24 mouse cellular contexts compared by ENCODE assay signal in genomic region chr8:125435320-125436100, GRCm38 (mm10).
DNase-seq lines count a peak whose midpoint lies in the region; ATAC-seq lines count a peak whose summit lies in the region.
"Had no signal": no experiment of that assay in that cellular context is flagged by ENCODE, and none has a peak within 500 bp of the region (broad histone marks: within the 10 kb centered on the region; RNA-seq: fewer than 3 reads in every experiment).

No protein-coding gene starts in this region.

- no peak for ATAC-seq in forebrain, embryonic 13.5 days
- no peak for ATAC-seq in forebrain, embryonic 14.5 days
- ATAC-seq in hindbrain, embryonic 11.5 days (ENCODE audit: low FRiP score): no peak
- no peak for ATAC-seq in limb, embryonic 12.5 days (ENCODE audit: insufficient number of reproducible peaks, insufficient read depth, low FRiP score, low TSS enrichment, low read depth)
- no peak for ATAC-seq in intestine, embryonic 16.5 days
- ATAC-seq: activated CD4-positive, CD25-positive, alpha-beta regulatory T cell, adult 4 months; intestine, postnatal 0 days had no signal

- WGBS in forebrain, embryonic 13.5 days: 78% methylated on average over 7 of the region's 7 CpGs
- 69% methylated on average over 7 of the region's 7 CpGs for WGBS in forebrain, embryonic 14.5 days
- WGBS in hindbrain, embryonic 10.5 days: 80% methylated on average over 7 of the region's 7 CpGs
- 78% methylated on average over 7 of the region's 7 CpGs for WGBS in hindbrain, embryonic 11.5 days
- 76% methylated on average over 7 of the region's 7 CpGs for WGBS in limb, embryonic 12.5 days
- WGBS in intestine, embryonic 16.5 days: 84% methylated on average over 7 of the region's 7 CpGs

- peaks cover 80% of the 10 kb centered on the region for H3K36me3 ChIP-seq in forebrain, embryonic 13.5 days (ENCODE audit: poor library complexity, severe bottlenecking)
- peaks cover 66% of the 10 kb centered on the region for H3K36me3 ChIP-seq in forebrain, embryonic 14.5 days (ENCODE audit: control insufficient read depth, insufficient read depth, low read length)
- H3K36me3 ChIP-seq in hindbrain, embryonic 10.5 days: peaks cover 81% of the 10 kb centered on the region
- no peaks in the 10 kb centered on the region for H3K36me3 ChIP-seq in hindbrain, embryonic 11.5 days (ENCODE audit: control insufficient read depth, insufficient read depth, low read length)
- peaks cover 64% of the 10 kb centered on the region for H3K36me3 ChIP-seq in limb, embryonic 12.5 days
- H3K36me3 ChIP-seq in intestine, embryonic 16.5 days (ENCODE audit: control insufficient read depth, insufficient read depth, low read length): peaks cover 3% of the 10 kb centered on the region
- H3K36me3 ChIP-seq: G1E; liver, embryonic 13.5 days had no signal

- no peaks in the 10 kb centered on the region for H3K9me3 ChIP-seq in forebrain, embryonic 13.5 days (replicated peaks)
- H3K9me3 ChIP-seq in forebrain, embryonic 14.5 days (replicated peaks; ENCODE audit: control insufficient read depth, low read length): no peaks in the 10 kb centered on the region
- H3K9me3 ChIP-seq in hindbrain, embryonic 10.5 days: no peaks in the 10 kb centered on the region
- no peaks in the 10 kb centered on the region for H3K9me3 ChIP-seq in hindbrain, embryonic 11.5 days (ENCODE audit: control insufficient read depth, low read length)
- no peaks in the 10 kb centered on the region for H3K9me3 ChIP-seq in limb, embryonic 12.5 days
- H3K9me3 ChIP-seq in intestine, embryonic 16.5 days (ENCODE audit: control insufficient read depth, low read length): no peaks in the 10 kb centered on the region
- H3K9me3 ChIP-seq: embryonic facial prominence, embryonic 13.5 days; hindbrain, embryonic 15.5 days; kidney, embryonic 15.5 days; limb, embryonic 13.5 days; liver, embryonic 13.5 days; neural tube, embryonic 12.5 days had no signal

- H3K27ac ChIP-seq in forebrain, embryonic 13.5 days: peak overlapping the region; percentile 66; the same call in 1 of the 2 replicates
- H3K27ac ChIP-seq in forebrain, embryonic 14.5 days (ENCODE audit: low read depth, low read length): no peak overlapping the region
- peak overlapping the region; percentile 41; the same call in 1 of the 2 replicates for H3K27ac ChIP-seq in hindbrain, embryonic 10.5 days
- no peak overlapping the region for H3K27ac ChIP-seq in hindbrain, embryonic 11.5 days (ENCODE audit: low read depth, low read length)
- 0 out of 2 replicates have a peak overlapping the region, but pooled peaks have one; percentile 5 for H3K27ac ChIP-seq in limb, embryonic 12.5 days
- H3K27ac ChIP-seq in intestine, embryonic 16.5 days (ENCODE audit: low read length): no peak overlapping the region
- H3K27ac ChIP-seq: embryonic facial prominence, embryonic 13.5 days; hindbrain, embryonic 15.5 days; kidney, embryonic 15.5 days; limb, embryonic 13.5 days; liver, embryonic 13.5 days; neural tube, embryonic 12.5 days had no signal

- H3K27me3 ChIP-seq in forebrain, embryonic 13.5 days: no peaks in the 10 kb centered on the region
- no peaks in the 10 kb centered on the region for H3K27me3 ChIP-seq in forebrain, embryonic 14.5 days (replicated peaks; ENCODE audit: control insufficient read depth, insufficient read depth, low read length)
- H3K27me3 ChIP-seq in hindbrain, embryonic 10.5 days (ENCODE audit: insufficient read depth, poor library complexity, severe bottlenecking): peaks cover 13% of the 10 kb centered on the region
- no peaks in the 10 kb centered on the region for H3K27me3 ChIP-seq in hindbrain, embryonic 11.5 days (ENCODE audit: control insufficient read depth, insufficient read depth, low read length)
- H3K27me3 ChIP-seq in limb, embryonic 12.5 days: no peaks in the 10 kb centered on the region
- no peaks in the 10 kb centered on the region for H3K27me3 ChIP-seq in intestine, embryonic 16.5 days (replicated peaks; ENCODE audit: control insufficient read depth, insufficient read depth, low read length)
- H3K27me3 ChIP-seq: embryonic facial prominence, embryonic 13.5 days; hindbrain, embryonic 15.5 days; kidney, embryonic 15.5 days; liver, embryonic 13.5 days had no signal

- H3K4me3 ChIP-seq in forebrain, embryonic 13.5 days: no peak overlapping the region
- no peak overlapping the region for H3K4me3 ChIP-seq in forebrain, embryonic 14.5 days (ENCODE audit: low read depth, low read length)
- no peak overlapping the region for H3K4me3 ChIP-seq in hindbrain, embryonic 10.5 days
- H3K4me3 ChIP-seq in hindbrain, embryonic 11.5 days (ENCODE audit: low read depth, low read length): no peak overlapping the region
- H3K4me3 ChIP-seq in limb, embryonic 12.5 days (replicated peaks): no peak overlapping the region
- H3K4me3 ChIP-seq in intestine, embryonic 16.5 days (ENCODE audit: low read length): no peak overlapping the region
- H3K4me3 ChIP-seq: embryonic facial prominence, embryonic 13.5 days; hindbrain, embryonic 15.5 days; kidney, embryonic 15.5 days; limb, embryonic 13.5 days; liver, embryonic 13.5 days; neural tube, embryonic 12.5 days had no signal

- DNase-seq in forebrain, embryonic 14.5 days (ENCODE audit: low spot score): no peak
- no peak for DNase-seq in hindbrain, embryonic 10.5 days (ENCODE audit: low spot score)
- DNase-seq in hindbrain, embryonic 11.5 days (ENCODE audit: low spot score): no peak
- DNase-seq in thymus, postnatal 25 days: peak; percentile 49
- DNase-seq: adrenal gland, postnatal 10 days; cerebellum, postnatal 14 days; heart, adult 11 months; kidney, postnatal 4 days; liver, embryonic 13.5 days; lung, embryonic 14.5 days; lung, postnatal 36 days; right cerebral cortex, postnatal 4 days had no signal

- H3K4me1 ChIP-seq in forebrain, embryonic 13.5 days: peaks cover 20% of the 10 kb centered on the region
- H3K4me1 ChIP-seq in forebrain, embryonic 14.5 days (ENCODE audit: control insufficient read depth, insufficient read depth, low read length): peaks cover 7% of the 10 kb centered on the region
- H3K4me1 ChIP-seq in hindbrain, embryonic 10.5 days (replicated peaks): peaks cover 43% of the 10 kb centered on the region
- 0 out of 2 replicates have a peak, but pooled peaks cover 3% of the 10 kb centered on the region for H3K4me1 ChIP-seq in hindbrain, embryonic 11.5 days (replicated peaks; ENCODE audit: control insufficient read depth, insufficient read depth, low read length)
- H3K4me1 ChIP-seq in limb, embryonic 12.5 days (replicated peaks): peaks cover 26% of the 10 kb centered on the region
- H3K4me1 ChIP-seq in intestine, embryonic 16.5 days (ENCODE audit: control insufficient read depth, insufficient read depth, low read length): no peaks in the 10 kb centered on the region
- H3K4me1 ChIP-seq: liver, embryonic 13.5 days had no signal

- no peak overlapping the region for H3K9ac ChIP-seq in forebrain, embryonic 13.5 days
- no peak overlapping the region for H3K9ac ChIP-seq in forebrain, embryonic 14.5 days (ENCODE audit: low read length)
- no peak overlapping the region for H3K9ac ChIP-seq in hindbrain, embryonic 11.5 days (ENCODE audit: low read depth, low read length)
- no peak overlapping the region for H3K9ac ChIP-seq in limb, embryonic 12.5 days (replicated peaks)
- no peak overlapping the region for H3K9ac ChIP-seq in intestine, embryonic 16.5 days (ENCODE audit: low read depth, low read length)
- H3K9ac ChIP-seq: embryonic facial prominence, embryonic 13.5 days; hindbrain, embryonic 15.5 days; kidney, embryonic 15.5 days; limb, embryonic 13.5 days; liver, embryonic 13.5 days; lung, embryonic 14.5 days; neural tube, embryonic 12.5 days had no signal

- no peak overlapping the region for H3K4me2 ChIP-seq in forebrain, embryonic 13.5 days
- no peak overlapping the region for H3K4me2 ChIP-seq in forebrain, embryonic 14.5 days (ENCODE audit: low read length)
- no peak overlapping the region for H3K4me2 ChIP-seq in hindbrain, embryonic 11.5 days (replicated peaks; ENCODE audit: low read depth, low read length)
- H3K4me2 ChIP-seq in limb, embryonic 12.5 days: no peak overlapping the region
- H3K4me2 ChIP-seq in intestine, embryonic 16.5 days (ENCODE audit: low read depth, low read length): no peak overlapping the region
- H3K4me2 ChIP-seq: embryonic facial prominence, embryonic 13.5 days; hindbrain, embryonic 15.5 days; kidney, embryonic 15.5 days; limb, embryonic 13.5 days; liver, embryonic 13.5 days; lung, embryonic 14.5 days; midbrain, embryonic 11.5 days; neural tube, embryonic 12.5 days had no signal

Comparison
In these comparisons a context has a peak if more than half of its experiments do, and no peak if none do; other contexts are left out.
1. H3K27ac ChIP-seq: peak in forebrain, embryonic 13.5 days (single experiment), hindbrain, embryonic 10.5 days (single experiment) and limb, embryonic 12.5 days (single experiment); none in forebrain, embryonic 14.5 days (single experiment), hindbrain, embryonic 11.5 days (single experiment) and intestine, embryonic 16.5 days (single experiment).